Mouse (Mus musculus): ENCODE measurements around the gene Nrgn. TPM values are rescaled to one million over a fixed set of nuclear protein-coding genes. Genes with fewer than 3 reads are reported as not detected.

Nrgn gene
- total RNA-seq, 2 experiments from 2014 or later, result 2.2 to 2.3 TPM

DNA sequence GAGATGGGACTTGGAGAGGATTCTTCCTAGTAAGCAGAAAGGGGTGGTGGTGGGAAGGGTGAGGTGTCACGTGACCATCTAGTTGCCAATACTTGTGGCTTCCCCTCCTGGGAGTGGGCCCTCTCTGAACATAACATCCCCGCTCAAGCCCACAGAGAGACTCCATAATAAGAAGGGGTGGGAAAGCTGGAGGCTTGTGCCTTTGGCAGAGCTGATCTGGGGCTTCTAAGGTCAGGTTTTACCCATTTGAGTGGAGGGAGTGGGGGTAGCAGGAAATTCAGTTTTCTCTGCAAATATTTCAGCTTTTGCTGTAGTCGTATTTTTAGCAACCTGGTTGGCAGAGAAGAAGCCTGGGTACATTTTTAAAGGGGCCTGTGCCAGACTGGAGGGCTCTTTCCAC lies 3.7 kb upstream of the Nrgn start:
- intact Hi-C loops (cut with DNase I; ENCODE audit: low total_unique reads), result no loop called here
- DNase-seq, result no peak

DNA sequence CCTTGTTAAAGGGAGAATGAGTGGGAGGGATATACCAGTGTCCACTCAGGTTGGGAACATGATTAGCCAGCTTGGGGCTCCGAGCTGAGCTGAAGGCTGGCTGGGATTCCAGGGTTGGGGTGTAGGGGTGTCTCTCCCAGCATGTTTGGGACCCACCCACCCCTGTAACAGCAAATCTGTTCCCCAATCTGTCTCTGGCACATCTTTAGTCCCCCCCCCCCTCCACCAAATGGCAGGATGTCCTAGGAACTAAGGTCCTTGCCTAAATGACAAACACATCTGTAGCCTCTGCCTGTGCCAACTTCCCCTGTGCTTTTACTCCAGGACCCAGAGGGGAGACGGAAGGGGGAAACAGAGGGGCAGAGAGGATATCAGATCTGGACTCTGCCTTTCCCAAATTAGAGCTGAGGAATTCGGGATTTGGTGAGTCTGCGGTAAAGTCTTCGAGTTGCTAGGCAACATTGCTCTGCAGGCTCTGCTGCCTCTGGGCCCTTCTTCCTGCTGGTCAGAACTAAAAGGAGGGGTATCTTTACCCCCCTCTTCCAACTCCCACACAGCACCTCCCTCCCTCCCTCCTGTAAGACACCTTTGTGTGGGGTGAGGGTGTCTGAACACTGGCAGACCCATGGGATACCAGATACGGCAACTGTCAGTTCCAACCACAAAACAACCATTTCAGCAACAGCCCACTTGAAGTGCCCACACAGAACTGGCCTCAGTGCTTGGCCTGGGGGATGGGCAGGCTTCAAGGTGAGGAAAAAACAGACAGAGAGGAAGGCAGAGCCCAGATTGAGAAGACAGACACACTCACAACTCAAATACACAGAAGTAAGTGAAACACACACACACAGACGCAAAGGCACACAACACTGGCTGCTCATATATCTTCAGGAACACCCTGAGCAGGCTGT lies 2.4 kb upstream of the Nrgn start, which contains the start of gene Siae:
Gene Siae (plus strand): TSS at position 861 of the 911 bp plus-strand sequence.
- intact Hi-C loops (cut with DNase I; ENCODE audit: low total_unique reads), result no loop called here
- DNase-seq, result no peak

DNA sequence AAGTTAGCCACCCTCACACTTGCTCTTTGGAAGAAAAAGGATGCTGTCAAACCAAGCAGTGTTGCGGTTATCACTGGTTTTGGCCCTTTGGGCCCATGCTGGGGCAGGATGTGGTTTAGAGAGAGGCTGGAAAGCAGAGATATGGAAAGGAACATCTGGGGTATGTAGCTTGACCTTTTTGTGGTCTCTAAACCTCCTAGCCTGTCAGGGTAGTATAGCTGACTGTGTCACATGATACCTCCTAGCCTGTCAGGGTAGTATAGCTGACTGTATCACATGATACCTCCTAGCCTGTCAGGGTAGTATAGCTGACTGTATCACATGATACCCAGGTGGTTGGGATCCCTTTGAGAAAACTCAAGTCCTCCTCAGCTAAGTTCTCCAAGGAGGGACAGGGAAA lies 1.6 kb upstream of the Nrgn start:
- DNase-seq, result no peak
- intact Hi-C loops (cut with DNase I; ENCODE audit: low total_unique reads), result no loop called here

DNA sequence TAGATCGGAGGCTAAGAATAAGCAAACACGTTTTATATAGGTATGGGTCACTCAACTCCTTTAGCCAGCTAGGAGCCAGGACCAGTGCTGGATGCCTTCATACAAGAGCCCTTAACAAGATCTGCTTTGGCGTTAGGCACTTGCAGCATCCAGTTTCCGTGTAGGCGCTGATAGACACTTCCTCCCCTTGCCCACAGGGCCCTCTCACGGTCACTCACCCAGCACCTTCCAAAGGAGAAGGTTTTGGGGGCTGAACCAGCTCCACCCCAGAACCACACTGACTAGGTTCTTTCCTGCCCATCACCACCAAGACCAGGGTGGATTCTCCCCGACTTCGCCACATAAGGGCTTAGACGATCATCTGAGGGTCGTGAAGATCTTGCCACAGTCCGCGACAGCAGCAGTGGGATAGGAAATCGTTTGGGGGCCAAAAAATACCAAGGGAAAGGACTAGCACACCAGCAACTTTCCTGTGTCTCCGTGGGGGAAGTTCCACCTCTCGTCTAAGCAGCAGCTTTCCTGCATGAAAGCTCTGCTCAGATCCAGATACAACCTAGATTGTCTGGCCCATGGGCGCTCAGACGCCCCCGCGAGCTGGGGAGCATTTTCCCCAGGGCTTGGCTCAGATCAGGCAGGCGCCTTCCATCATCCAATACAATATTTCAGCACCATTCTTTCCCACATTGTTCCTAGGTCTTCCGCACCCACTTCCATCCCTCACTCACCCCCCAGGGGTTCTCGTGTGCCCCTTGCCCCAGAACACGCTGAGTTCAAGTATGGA lies 763 bp downstream of the Nrgn start:
- DNase-seq, result no peak
- intact Hi-C loops (cut with DNase I; ENCODE audit: low total_unique reads), result no loop called here

DNA sequence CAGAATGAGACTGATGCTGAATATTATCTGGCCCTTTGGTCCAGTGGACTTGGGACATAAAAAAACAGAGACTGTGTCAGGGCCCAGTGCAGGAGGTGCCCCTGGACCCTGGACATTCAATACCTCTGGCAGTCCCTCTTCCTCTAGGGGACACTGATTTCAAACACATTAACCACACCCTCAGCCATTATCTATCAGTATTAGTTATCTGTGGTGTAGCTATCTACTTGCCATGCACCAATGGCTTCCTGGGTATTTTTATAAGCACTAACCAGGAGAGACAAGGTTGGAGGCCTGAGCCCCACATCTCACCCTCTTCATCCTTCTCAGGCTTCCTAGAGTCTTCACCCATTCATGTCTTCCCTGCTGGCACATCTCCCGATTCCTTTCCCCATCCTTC lies 2.3 kb downstream of the Nrgn start:
- intact Hi-C loops (cut with DNase I; ENCODE audit: low total_unique reads), result no loop called here
- DNase-seq, result no peak

DNA sequence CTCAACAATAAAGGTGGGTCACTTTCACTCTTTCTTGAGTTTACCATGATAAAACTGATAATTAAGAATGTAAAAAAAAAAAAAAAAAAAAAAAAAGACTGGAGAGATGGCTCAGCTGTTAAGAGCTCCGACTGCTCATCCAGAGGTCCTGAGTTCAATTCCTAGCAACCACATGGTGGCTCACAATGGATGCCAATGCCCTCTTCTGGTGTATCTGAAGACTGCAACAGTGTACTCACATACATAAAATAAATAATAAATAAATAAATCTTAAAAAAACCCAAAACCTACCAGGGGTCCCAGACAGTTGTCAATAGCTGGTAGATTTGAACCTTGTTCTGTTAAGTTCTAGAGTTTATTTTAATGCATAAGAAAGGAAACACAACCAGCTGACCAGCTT lies 5.8 kb downstream of the Nrgn start:
- intact Hi-C loops (cut with DNase I; ENCODE audit: low total_unique reads), result no loop called here

DNA sequence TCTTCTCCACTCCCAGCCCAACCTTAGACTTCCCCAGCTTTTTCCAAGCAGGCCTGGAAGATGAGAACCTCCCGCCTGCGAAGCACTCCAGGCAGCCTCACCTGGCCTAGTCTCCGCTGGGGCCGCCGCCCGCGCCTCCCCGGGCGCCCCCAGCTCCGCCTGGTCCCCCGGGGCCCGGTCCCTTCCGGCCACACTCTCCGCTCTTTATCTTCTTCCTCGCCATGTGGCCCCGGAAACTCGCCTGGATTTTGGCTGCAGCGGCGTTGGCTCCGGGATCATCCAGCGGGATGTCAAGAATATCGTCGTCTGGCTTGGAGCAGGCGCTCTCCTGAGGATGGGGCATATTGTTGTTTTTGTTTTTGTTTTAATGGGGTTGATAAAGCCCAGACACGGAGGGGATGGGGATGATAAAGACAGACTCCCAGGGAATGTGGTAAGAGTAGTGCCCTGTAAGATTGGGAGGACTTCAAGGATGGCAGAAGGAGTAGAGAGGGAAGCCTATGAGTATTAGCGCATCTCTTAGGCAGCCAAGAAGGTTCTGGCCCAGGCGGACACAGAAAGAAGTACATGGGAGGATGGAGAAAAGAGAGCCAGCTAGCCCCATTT lies 6.8 kb downstream of the Nrgn start:
- intact Hi-C loops (cut with DNase I; ENCODE audit: low total_unique reads), result no loop called here
- DNase-seq, result no peak

More for the DNA sequence above, 5.8 kb downstream of the Nrgn start:
- no peak for DNase-seq

DNA sequence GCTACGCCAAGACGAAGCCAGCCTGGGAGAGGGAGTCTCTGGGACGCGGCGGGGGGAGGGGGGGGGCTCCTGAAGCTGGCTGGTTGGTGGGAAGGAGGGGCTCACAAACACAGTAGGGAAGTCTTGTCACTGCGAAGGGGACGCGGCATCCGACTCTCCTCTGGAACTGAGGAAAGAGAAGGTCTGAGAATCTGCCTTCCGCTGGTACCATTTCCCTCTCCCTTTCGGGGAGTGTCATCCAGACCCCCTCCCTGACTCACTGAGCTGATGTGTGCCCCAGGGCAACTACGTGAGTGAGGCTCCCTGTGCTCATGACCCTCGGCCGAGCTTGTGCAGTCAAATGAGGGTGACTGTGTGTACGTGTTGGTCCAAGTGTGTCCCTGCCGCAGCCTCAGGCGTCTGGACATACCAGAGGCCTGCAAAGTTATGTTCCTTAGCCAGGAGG lies 7.5 kb downstream of the Nrgn start:
- no peak for DNase-seq
- intact Hi-C loops (cut with DNase I; ENCODE audit: low total_unique reads), result no loop called here

DNA sequence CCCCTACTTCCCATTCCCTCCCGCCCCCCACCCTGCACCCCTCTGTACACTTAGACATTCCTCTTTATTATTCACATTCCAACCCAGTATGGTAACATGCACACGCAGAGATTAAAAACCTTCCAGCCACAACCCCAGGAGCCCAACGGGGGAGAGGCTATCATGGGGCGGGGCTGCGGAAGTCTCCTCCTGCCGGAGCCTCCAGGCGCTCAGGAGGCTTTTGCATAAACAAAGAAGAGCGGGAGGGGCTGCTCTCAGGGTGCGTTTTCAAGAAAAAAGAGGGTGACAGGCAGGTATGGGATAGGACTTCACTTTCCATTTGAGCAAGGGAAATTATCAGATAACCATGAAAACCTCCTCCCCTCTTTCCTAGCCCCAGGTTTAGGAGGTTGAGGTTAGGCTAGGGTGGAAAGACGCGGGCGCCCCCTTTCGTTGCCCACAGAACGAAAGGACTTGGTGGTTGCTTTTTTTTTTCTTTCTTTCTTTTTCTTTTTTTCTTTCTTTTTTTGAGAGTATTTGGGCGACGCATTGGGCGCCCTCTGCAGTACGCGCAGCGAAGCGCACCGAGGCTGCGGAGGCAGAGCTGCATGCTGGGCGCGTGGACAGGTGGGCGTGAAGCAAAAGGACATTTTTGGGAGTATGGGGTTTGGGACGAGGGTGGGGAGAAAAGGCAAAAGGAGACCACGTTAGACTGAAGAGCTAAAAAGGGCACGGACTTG lies 8.1 kb downstream of the Nrgn start:
- intact Hi-C loops (cut with DNase I; ENCODE audit: low total_unique reads), result loop anchor here (5.0 kb wide), 1 partner anchor 82 kb away; no protein-coding TSS in a partner anchor
- DNase-seq, result peak; percentile 59

DNA sequence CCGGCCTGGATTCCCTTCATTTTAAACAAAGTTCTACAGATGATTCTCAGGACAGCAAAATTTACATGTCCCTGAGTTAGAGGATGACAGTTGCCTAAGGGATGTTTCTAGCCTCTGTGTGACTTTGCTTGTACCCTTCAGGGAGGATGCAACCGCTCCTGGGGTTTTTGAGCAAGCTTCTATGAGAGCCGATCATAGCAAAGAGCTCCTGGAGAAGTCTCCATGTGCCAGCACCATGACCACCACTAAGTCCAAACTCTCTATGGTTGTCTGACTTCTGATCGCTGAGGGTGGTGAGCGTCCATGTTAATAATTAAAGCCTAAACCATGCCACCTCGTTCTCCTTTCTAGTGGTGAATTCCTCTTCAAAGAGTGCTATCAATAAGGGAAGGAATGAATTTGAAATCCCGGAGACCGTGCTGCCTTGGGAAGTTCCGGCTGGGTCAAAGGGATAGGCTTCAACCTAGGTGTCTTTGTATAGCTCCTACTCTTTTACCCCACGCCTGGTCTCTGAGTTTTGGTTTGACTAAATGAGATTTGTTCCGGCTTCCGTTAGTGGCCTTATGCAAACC lies 8.7 kb downstream of the Nrgn start:
- DNase-seq, result no peak
- intact Hi-C loops (cut with DNase I; ENCODE audit: low total_unique reads), result loop anchor here (5.0 kb wide), 1 partner anchor 82 kb away; no protein-coding TSS in a partner anchor

- intact Hi-C loops (cut with DNase I; ENCODE audit: low total_unique reads), result loop anchor here (5.0 kb wide), 1 partner anchor 80 kb away; no protein-coding TSS in a partner anchor
- DNase-seq, result no peak
Measured at GRCm38 (mm10) chr9:37541851-37542642, 10.7 kb downstream of the Nrgn start.

DNA sequence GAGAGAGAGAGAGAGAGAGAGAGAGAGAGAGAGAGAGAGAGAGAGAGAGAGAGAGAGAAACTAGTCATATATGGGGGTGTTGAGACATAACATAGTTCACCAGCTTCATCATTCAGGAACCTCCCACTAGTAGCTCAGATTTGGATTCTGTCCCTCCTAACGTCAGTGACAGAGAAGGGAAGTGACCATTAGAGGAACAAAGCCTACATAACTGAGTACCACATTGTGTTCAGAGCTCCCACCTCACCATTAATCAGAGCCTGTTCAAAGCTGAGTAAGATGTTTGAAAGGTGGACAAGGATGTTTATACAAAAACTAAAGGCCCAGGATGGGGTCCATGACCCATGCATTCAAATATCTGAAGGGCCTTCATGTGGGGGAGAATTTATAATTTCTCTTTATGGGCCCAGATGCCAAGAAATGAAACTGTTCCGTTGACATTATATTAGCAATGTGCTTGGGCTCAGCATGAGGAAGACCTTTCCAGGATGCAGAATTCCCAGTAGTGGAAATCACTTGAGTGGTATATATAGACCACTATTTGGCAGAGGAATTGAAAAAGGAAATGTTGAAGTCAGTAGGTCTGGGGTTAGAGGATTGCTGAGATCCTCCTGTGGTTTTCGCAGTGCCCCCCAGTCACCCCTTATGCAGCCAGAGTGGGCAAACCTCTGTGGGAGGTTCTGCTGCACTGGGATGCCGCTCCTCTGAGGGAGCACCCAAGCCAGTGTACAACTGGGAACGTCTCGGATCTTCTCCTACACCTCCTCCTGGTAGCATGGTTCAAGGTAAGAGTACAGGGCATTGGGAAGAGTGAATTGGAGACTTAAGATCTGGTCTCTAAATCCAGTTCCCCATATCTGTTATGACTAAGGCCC lies 11.8 kb downstream of the Nrgn start:
- intact Hi-C loops (cut with DNase I; ENCODE audit: low total_unique reads), result loop anchor here (5.0 kb wide), 1 partner anchor 79 kb away; no protein-coding TSS in a partner anchor
- no peak for DNase-seq

DNA sequence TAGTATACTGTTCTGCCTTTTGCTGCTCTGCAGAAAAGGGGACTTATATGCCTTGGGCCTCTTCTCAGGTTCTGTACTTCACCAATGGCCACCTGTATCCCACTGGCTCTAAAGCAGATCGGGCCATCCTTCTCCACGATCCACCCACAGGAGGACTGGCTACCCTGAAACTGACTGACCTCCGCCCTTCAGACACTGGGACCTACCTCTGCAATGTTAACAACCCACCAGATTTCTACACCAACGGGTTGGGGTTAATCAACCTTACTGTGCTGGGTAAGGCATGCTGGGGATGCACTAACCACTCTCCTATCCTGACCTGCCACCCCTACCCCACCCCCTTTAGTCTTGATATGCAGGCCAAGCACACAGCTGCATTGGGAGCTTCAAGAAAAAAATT lies 12.5 kb downstream of the Nrgn start:
- DNase-seq, result no peak
- intact Hi-C loops (cut with DNase I; ENCODE audit: low total_unique reads), result loop anchor here (5.0 kb wide), 1 partner anchor 78 kb away; no protein-coding TSS in a partner anchor

GRCm38 (mm10) chr9:37539170-37540025 lies 13.3 kb downstream of the Nrgn start, which contains the start of gene Vsig2:
Vsig2 (plus strand) TSS chr9:37539255.
- intact Hi-C loops (cut with DNase I; ENCODE audit: low total_unique reads), result loop anchor here (5.0 kb wide), 1 partner anchor 77 kb away; no protein-coding TSS in a partner anchor
- no peak for DNase-seq

- intact Hi-C loops (cut with DNase I; ENCODE audit: low total_unique reads), result no loop called here
- no peak for DNase-seq
Measured at GRCm38 (mm10) chr9:37537658-37538250, 14.9 kb downstream of the Nrgn start.

DNA sequence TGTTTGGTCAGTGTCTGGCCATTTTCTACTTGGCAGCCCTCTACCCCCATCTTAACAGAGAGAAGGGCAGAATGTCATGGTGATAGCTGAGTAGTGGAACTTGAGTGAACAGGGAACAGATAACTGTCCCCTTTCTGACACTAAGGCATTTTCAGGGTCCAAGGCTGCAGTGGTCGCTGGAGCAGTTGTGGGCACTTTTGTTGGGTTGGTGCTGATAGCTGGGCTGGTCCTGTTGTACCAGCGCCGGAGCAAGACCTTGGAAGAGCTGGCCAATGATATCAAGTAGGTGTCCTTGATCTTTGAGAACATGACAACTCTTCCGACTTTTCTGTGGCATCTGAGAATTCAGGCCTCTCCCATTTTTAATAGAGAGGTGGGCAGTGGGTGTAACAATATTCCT lies 15.9 kb downstream of the Nrgn start:
- no peak for DNase-seq
- intact Hi-C loops (cut with DNase I; ENCODE audit: low total_unique reads), result no loop called here
